Mouse (Mus musculus) liver, embryonic 12.5 days (tissue): ENCODE data around the gene Atp2a2. TPM values are rescaled to one million over a fixed set of nuclear protein-coding genes. Genes with fewer than 3 reads are reported as not detected.
"Not testable (repeated sequence)": the region's sequence is repeated elsewhere in the genome, so short reads cannot be mapped to it uniquely, and the experiment has no call there.

ENCODE experiments used
- ATAC-seq: fragments of 200-750 bp; cut with Nextera tagmentation; 2 replicates; pipeline ENCODE4 v1.8.0; 2017; ENCODE audit warnings: moderate number of reproducible peaks, mild to moderate bottlenecking, moderate library complexity
- H3K27ac ChIP-seq: fragments of 300-500 bp; sonication (generic); 2 replicates; pipeline ENCODE4 v1.5.1; 2016; ENCODE audit warnings: mild to moderate bottlenecking
- H3K27me3 ChIP-seq: fragments of 300-500 bp; sonication (generic); replicated peaks from 2 replicates; pipeline ENCODE4 v1.6.1; 2016; ENCODE audit warnings: mild to moderate bottlenecking, moderate library complexity
- H3K36me3 ChIP-seq: fragments of 300-500 bp; sonication (generic); 2 replicates; pipeline ENCODE4 v1.6.1; 2016; ENCODE audit warnings: mild to moderate bottlenecking, moderate library complexity
- H3K4me1 ChIP-seq: fragments of 300-500 bp; sonication (generic); 2 replicates; pipeline ENCODE4 v1.6.1; 2016
- H3K4me2 ChIP-seq: fragments of 300-500 bp; sonication (generic); 2 replicates; pipeline ENCODE4 v1.6.1; 2016; ENCODE audit warnings: mild to moderate bottlenecking, moderate library complexity
- H3K4me3 ChIP-seq: fragments of 300-500 bp; sonication (generic); 2 replicates; pipeline ENCODE4 v1.5.1; 2016; ENCODE audit warnings: mild to moderate bottlenecking, moderate library complexity
- H3K9ac ChIP-seq: fragments of 300-500 bp; sonication (generic); 2 replicates; pipeline ENCODE4 v1.6.1; 2016; ENCODE audit warnings: mild to moderate bottlenecking, moderate library complexity
- H3K9me3 ChIP-seq: fragments of 300-500 bp; sonication (generic); replicated peaks from 2 replicates; pipeline ENCODE4 v1.6.1; 2016; ENCODE audit warnings: mild to moderate bottlenecking, moderate library complexity
- WGBS: fragments of 180-500 bp; shearing (Covaris S2); methylation state at CpG from one replicate; pipeline ENCODE4 v1.1.7; 2016; ENCODE audit not compliant: insufficient replicate concordance; 5-methylcytosine and 5-hydroxymethylcytosine counted together
- polyA plus RNA-seq: library from polyadenylated mRNA; unstranded; fragments of >200 nt; fragmentation: Nextera tagmentation; extraction: Ambion mirVana; gene quantifications from 2 replicates; pipeline ENCODE4 v1.2.1, GENCODE M21; 2016

Gene Atp2a2
- polyA plus RNA-seq, 1 experiment from 2014 or later: 44.2 TPM

- WGBS: 83% methylated on average over 9 of the region's 9 CpGs
- H3K4me2 ChIP-seq, H3K4me1 ChIP-seq, H3K27me3 ChIP-seq, H3K4me3 ChIP-seq, H3K27ac ChIP-seq, H3K9ac ChIP-seq, ATAC-seq, H3K9me3 ChIP-seq: not testable (repeated sequence)
- peaks cover 100% of the 10 kb centered on the region for H3K36me3 ChIP-seq
These were observed 45.0 kb downstream of the Atp2a2 start for GRCm38 (mm10) chr5:122457054-122457453.

DNA sequence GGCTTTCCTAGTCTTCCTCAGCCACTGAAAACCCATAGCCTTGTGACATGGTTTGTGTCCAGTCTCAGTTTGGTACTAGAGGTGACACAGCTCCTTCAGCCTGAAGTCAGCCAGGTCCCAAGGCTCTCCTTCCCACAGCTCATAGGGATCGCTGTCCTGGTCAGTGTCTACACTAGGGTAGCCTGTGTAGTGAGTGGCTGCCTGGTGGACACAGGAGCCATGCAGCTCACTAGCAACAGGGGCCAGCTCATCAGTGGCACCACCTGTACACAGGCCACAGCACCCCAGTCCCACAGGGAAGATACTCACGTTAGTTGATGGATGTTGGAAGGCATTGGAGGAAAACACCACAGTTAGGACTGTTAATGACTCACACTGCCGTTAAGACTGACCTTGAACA is 46.4 kb downstream of the Atp2a2 start:
- H3K4me2 ChIP-seq: no peak overlapping the region
- peaks cover 91% of the 10 kb centered on the region for H3K36me3 ChIP-seq
- no peak overlapping the region for H3K4me3 ChIP-seq
- no peaks in the 10 kb centered on the region for H3K4me1 ChIP-seq
- ATAC-seq: peak; percentile 42; the same call in 1 of the 2 replicates
- WGBS: 84% methylated on average over 3 of the region's 3 CpGs
- no peak overlapping the region for H3K27ac ChIP-seq
- no peaks in the 10 kb centered on the region for H3K9me3 ChIP-seq
- no peak overlapping the region for H3K9ac ChIP-seq
- no peaks in the 10 kb centered on the region for H3K27me3 ChIP-seq

- WGBS: 82% methylated on average over 3 of the region's 3 CpGs
- Histone ChIP-seq H3K9me3 (no peaks in the 10 kb centered on the region), H3K36me3 (peaks cover 84% of the 10 kb centered on the region), H3K4me1 (no peaks in the 10 kb centered on the region), H3K4me3 (no peak overlapping the region), H3K27ac (no peak overlapping the region), H3K9ac (no peak overlapping the region), H3K27me3 (no peaks in the 10 kb centered on the region), H3K4me2 (no peak overlapping the region)
- no peak for ATAC-seq
These were observed 47.1 kb downstream of the Atp2a2 start for GRCm38 (mm10) chr5:122454883-122455282.

GRCm38 (mm10) chr5:122454442-122454841 is 47.6 kb downstream of the Atp2a2 start:
- no peak for ATAC-seq
- Histone ChIP-seq H3K9me3 (no peaks in the 10 kb centered on the region), H3K9ac (no peak overlapping the region), H3K27ac (no peak overlapping the region), H3K4me1 (no peaks in the 10 kb centered on the region), H3K4me2 (no peak overlapping the region), H3K4me3 (no peak overlapping the region), H3K36me3 (peaks cover 79% of the 10 kb centered on the region), H3K27me3 (no peaks in the 10 kb centered on the region)
- WGBS: 88% methylated on average over 4 of the region's 4 CpGs

DNA sequence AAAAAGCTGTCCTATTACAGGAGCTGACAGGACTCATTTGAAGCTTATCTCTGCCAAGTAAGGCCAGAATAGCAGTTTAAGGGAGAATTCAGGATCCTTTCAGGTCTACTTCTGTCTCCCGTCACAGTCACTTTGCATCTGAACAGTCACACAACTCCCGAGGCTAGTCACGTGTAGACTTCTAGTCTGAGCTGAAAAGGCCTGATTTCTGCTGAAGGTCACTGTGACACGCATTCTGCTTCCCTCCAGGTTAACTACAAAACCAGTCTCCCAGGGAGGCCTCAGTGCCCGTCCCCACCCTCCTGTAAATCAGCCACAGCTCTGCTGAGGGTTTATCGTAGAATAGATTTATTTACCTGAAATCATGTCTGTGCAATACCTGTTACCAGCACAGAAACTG is 48.8 kb downstream of the Atp2a2 start:
- 75% methylated on average over 6 of the region's 6 CpGs for WGBS
- H3K36me3 ChIP-seq: peaks cover 69% of the 10 kb centered on the region
- H3K27ac ChIP-seq: no peak overlapping the region

GRCm38 (mm10) chr5:122452194-122452593 is 49.8 kb downstream of the Atp2a2 start:
- no peaks in the 10 kb centered on the region for H3K4me1 ChIP-seq
- H3K4me2 ChIP-seq: no peak overlapping the region
- H3K9me3 ChIP-seq: no peaks in the 10 kb centered on the region
- WGBS: 74% methylated on average over 7 of the region's 7 CpGs
- no peak for ATAC-seq
- H3K27ac ChIP-seq: no peak overlapping the region
- no peak overlapping the region for H3K9ac ChIP-seq
- no peaks in the 10 kb centered on the region for H3K27me3 ChIP-seq
- no peak overlapping the region for H3K4me3 ChIP-seq
- H3K36me3 ChIP-seq: peaks cover 61% of the 10 kb centered on the region

More for the DNA sequence above, 48.8 kb downstream of the Atp2a2 start:
- no peak overlapping the region for H3K9ac ChIP-seq
- H3K27me3 ChIP-seq: no peaks in the 10 kb centered on the region
- no peak for ATAC-seq
- no peak overlapping the region for H3K4me3 ChIP-seq
- H3K4me1 ChIP-seq: no peaks in the 10 kb centered on the region
- H3K9me3 ChIP-seq: no peaks in the 10 kb centered on the region
- no peak overlapping the region for H3K4me2 ChIP-seq

DNA sequence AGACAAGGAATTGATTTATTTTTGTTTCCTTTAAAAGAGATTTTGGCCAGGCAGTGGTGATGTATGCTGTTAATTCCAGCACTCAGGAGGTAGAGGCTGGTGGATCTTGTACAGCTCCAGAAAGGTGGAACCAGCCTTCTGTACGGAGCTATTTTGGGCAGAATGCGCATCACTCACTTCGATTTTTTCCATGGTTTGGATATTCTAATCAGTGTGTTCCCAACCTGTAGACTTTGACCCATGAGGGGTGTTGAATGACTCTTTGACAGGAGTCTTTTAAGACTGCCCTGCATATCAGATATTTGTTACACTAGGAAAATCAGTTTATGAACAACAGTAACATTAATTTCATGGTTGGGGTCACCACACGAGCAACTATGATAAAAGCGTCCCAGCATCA is 50.7 kb downstream of the Atp2a2 start:
- Histone ChIP-seq H3K9ac (no peak overlapping the region), H3K4me3 (no peak overlapping the region), H3K9me3 (no peaks in the 10 kb centered on the region), H3K27me3 (no peaks in the 10 kb centered on the region), H3K4me1 (no peaks in the 10 kb centered on the region), H3K4me2 (no peak overlapping the region), H3K27ac (no peak overlapping the region), H3K36me3 (peaks cover 61% of the 10 kb centered on the region)
- 80% methylated on average over 5 of the region's 5 CpGs for WGBS
- no peak for ATAC-seq

DNA sequence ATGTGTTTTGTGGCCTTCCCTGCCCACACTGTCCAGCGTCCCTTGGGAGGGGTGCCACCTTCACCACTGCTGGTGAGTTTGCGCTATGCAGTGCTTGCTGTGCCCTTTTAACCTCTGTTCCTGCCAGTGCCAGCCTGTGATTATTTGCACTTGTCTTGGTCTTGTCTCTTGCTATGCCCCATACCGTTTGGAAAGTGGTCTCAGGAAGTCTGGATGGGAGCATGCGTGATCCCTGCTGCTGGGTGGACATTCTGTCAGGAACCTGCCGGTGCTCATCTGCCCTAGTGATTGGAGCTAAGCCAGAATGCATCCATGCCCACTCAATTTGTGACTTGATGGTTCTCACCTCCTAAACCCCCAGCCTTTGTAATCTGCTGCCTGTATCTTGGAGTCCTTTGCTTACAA is 51.1 kb downstream of the Atp2a2 start:
- no peak overlapping the region for H3K4me2 ChIP-seq
- no peak for ATAC-seq
- no peaks in the 10 kb centered on the region for H3K27me3 ChIP-seq
- peaks cover 61% of the 10 kb centered on the region for H3K36me3 ChIP-seq
- no peaks in the 10 kb centered on the region for H3K4me1 ChIP-seq
- no peak overlapping the region for H3K9ac ChIP-seq
- H3K4me3 ChIP-seq: no peak overlapping the region
- H3K9me3 ChIP-seq: no peaks in the 10 kb centered on the region
- no peak overlapping the region for H3K27ac ChIP-seq
- WGBS: 66% methylated on average over 5 of the region's 5 CpGs

DNA sequence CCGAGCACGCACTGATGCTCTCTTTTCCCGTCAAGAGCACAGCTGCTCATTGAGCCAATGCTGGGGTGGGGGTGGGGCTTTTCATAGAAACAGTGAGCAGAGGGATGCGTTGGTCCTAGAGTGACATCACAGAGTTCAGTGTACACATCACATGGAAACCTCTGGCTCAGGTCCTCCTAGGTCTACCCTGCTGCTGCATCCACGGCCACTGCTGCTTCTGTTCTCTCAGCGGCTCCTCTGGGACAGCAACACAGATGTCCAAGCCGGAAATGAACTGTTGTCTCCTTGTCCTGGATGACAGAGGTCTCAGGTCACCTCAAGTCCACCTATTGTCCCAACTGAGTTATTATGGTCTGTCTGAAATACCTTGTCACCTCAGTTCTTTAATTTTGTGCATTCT is 52.1 kb downstream of the Atp2a2 start:
- Histone ChIP-seq H3K27me3 (no peaks in the 10 kb centered on the region), H3K4me1 (no peaks in the 10 kb centered on the region), H3K27ac (no peak overlapping the region), H3K9me3 (no peaks in the 10 kb centered on the region), H3K4me2 (no peak overlapping the region), H3K36me3 (peaks cover 61% of the 10 kb centered on the region), H3K4me3 (no peak overlapping the region), H3K9ac (no peak overlapping the region)
- ATAC-seq: no peak
- WGBS: 69% methylated on average over 7 of the region's 7 CpGs

- Histone ChIP-seq H3K36me3 (peaks cover 61% of the 10 kb centered on the region), H3K4me3 (no peak overlapping the region), H3K27ac (no peak overlapping the region), H3K4me2 (no peak overlapping the region), H3K4me1 (no peaks in the 10 kb centered on the region), H3K9me3 (no peaks in the 10 kb centered on the region), H3K9ac (no peak overlapping the region), H3K27me3 (no peaks in the 10 kb centered on the region)
- WGBS: 70% methylated on average over 5 of the region's 5 CpGs
- ATAC-seq: no peak
These were observed 53.2 kb downstream of the Atp2a2 start for GRCm38 (mm10) chr5:122448869-122449268.

DNA sequence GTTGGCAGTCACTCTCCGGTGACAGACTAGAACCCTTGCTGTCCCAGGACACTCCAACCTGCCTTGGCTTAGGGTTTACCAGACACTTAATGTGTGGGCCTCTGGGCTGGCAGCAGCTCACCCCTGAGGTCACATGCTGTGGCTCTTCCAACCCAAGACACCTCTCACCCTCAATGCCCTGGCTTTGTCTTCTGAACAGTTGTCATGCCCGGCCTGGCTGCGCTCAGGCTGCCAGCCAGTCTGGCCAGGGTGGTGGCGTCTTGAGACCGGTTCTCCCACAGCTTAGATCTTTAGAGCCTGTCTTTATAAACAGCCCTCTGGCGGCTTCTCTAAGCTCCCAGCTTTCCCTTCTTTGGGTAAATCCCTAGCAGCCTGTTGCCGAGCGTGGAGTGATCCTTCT is 54.2 kb downstream of the Atp2a2 start:
- H3K9me3 ChIP-seq: no peaks in the 10 kb centered on the region
- H3K27me3 ChIP-seq: no peaks in the 10 kb centered on the region
- H3K4me2 ChIP-seq: no peak overlapping the region
- H3K36me3 ChIP-seq: peaks cover 61% of the 10 kb centered on the region
- no peak overlapping the region for H3K27ac ChIP-seq
- no peaks in the 10 kb centered on the region for H3K4me1 ChIP-seq
- no peak for ATAC-seq
- H3K4me3 ChIP-seq: no peak overlapping the region
- H3K9ac ChIP-seq: no peak overlapping the region
- WGBS: 90% methylated on average over 8 of the region's 8 CpGs

DNA sequence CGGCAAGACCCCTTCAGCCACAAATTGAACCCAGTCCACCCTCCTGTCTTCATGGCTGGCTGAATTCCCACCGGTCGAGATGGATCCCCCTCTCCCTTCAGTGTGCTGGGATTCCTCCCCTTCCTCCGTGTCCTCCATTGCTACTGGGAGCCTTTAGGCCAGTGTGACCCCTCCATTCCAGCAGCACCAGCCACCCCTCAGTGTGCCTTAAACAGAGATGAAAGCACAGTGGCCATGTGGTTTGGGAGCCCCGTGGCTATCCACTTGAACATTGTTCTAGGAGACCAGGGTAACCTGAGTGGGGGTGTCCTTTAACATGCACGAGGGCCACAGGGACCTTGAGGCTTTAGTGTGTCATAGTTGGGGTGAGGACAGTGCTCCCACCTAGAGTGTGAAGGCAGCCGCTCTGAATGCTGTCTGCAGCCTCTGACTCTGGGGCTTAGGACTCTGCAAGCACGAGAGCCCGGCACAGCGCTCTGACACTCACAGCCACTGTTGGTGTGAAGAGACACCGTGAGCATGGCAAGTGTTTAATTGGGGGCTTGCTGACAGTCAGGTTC is 56.9 kb downstream of the Atp2a2 start:
- no peak for ATAC-seq
- Histone ChIP-seq H3K9me3 (no peaks in the 10 kb centered on the region), H3K4me1 (no peaks in the 10 kb centered on the region), H3K27ac (no peak overlapping the region), H3K9ac (no peak overlapping the region), H3K27me3 (no peaks in the 10 kb centered on the region), H3K4me2 (no peak overlapping the region), H3K36me3 (peaks cover 75% of the 10 kb centered on the region), H3K4me3 (no peak overlapping the region)
- WGBS: 83% methylated on average over 11 of the region's 11 CpGs

- no peak overlapping the region for H3K4me2 ChIP-seq
- no peak overlapping the region for H3K27ac ChIP-seq
- WGBS: 92% methylated on average over 10 of the region's 10 CpGs
- no peaks in the 10 kb centered on the region for H3K9me3 ChIP-seq
- H3K4me3 ChIP-seq: no peak overlapping the region
- H3K27me3 ChIP-seq: no peaks in the 10 kb centered on the region
- no peak for ATAC-seq
- no peaks in the 10 kb centered on the region for H3K4me1 ChIP-seq
- H3K36me3 ChIP-seq: peaks cover 81% of the 10 kb centered on the region
- H3K9ac ChIP-seq: no peak overlapping the region
These were observed 57.5 kb downstream of the Atp2a2 start for GRCm38 (mm10) chr5:122444492-122444891.
